Mouse (Mus musculus) heart, adult 8-10 months (tissue): ENCODE measurements around the gene Bpifa5. TPM values are rescaled to one million over a fixed set of nuclear protein-coding genes. Genes with fewer than 3 reads are reported as not detected.
"Not testable (repeated sequence)": the region's sequence is repeated elsewhere in the genome, so short reads cannot be mapped to it uniquely, and the experiment has no call there.

Source experiments
- DNase-seq: peaks from one replicate; pipeline ENCODE4 v3.0.0; 2022; ENCODE audit warnings: low spot score
- total RNA-seq, 4 experiments: library from RNA; stranded (reverse); gene quantifications; 2 replicates each; pipeline ENCODE4 v1.2.4; 2022

Gene Bpifa5
- total RNA-seq = not detected

DNA sequence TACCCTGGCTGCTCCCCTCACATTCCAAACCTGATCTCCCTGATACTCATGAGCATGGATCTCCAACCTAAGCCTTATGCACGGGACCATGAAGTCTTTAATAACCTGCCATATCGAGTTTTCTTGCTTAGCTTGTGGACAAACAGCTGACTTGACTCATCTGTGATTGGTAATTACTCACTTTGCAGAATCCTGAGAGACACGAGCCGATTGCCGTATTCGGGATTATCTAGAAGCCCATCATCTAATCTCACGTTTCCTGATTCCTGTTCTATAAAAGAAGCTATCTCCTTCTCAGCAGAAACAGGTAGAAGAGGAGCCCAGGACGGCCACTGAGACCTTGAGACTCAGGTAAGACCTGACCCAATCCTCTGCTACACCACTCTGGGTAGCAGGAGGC is at the start of gene Bpifa5:
Gene Bpifa5 (plus strand): TSS at position 301 of the 400 bp plus-strand sequence.
- DNase-seq = no peak

GRCm38 (mm10) chr2:154117381-154117780 is 45.0 kb upstream of the Bpifa5 start:
- no peak for DNase-seq

DNA sequence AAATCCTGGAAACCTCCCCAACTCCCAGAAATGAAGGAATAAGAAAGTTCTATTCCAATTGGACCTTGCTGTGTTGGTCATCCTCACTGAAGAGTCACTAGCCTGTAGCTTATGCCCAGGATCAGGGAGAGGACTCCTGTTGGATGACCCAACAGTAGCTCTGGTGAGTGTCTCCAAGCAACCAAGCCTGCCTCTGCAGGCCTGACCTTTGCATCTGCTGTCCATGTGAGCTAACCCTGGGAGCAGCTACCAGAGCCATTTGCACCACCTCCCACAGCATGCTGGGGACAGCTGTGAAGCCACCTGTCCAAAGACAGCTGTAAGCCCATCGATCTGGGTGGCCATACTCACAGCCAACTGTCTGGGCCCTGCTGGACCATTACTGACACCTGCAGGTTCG is 32.3 kb upstream of the Bpifa5 start, which contains the start of gene Bpifa3:
Gene Bpifa3 (plus strand): TSS at position 217 of the 400 bp plus-strand sequence.
- DNase-seq = no peak

GRCm38 (mm10) chr2:154142580-154142979 is 19.8 kb upstream of the Bpifa5 start, which contains the start of gene Bpifa1:
Bpifa1 (plus strand) TSS chr2:154142880.
- no peak for DNase-seq

- DNase-seq = no peak
Measured at GRCm38 (mm10) chr2:154143735-154144134, 18.7 kb upstream of the Bpifa5 start.

GRCm38 (mm10) chr2:154147496-154147895 is 14.9 kb upstream of the Bpifa5 start:
- DNase-seq = no peak

DNA sequence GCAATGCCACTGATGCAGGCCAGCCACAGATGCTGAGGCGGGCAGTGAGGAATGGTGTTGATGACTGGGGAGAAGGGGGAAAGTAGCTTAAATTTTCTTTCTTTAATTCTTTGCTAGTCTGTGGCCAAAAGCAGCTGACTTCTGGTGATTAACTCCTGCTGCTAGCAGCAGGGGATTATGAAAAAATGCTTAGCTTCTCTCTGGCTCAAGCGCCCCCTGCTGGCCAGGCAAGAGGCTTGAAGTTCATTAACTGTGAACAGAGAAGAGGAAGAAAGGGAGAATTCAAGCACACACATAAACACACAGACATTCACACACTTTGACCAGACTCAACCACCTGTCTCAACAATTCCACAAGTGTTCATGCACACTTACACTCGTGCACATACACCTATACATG is 4.0 kb upstream of the Bpifa5 start:
- no peak for DNase-seq

GRCm38 (mm10) chr2:154163306-154163705 is 899 bp downstream of the Bpifa5 start:
- DNase-seq = no peak

DNA sequence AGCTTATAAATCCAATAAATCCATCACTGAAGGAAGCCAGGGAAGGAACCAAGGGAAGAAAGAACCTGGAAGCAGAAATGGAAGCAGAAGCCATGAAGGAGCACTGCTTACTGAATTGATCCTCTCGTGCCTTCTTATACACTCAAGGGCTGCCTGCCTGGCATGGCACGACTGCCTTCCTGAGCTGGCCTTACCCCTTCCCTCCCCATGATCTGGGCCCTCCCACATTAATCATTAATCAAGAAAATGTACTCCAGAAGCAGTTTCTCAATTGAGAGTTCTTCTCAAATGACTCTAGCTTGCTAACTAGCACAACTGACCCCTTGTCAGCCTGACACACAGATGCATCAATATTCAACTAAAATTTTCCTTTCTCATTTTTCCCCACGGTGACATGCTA is 6.8 kb downstream of the Bpifa5 start:
- DNase-seq = no peak

GRCm38 (mm10) chr2:154171621-154172020 is 9.2 kb downstream of the Bpifa5 start:
- DNase-seq = no peak

GRCm38 (mm10) chr2:154173313-154173712 is 10.9 kb downstream of the Bpifa5 start:
- DNase-seq = no peak

DNA sequence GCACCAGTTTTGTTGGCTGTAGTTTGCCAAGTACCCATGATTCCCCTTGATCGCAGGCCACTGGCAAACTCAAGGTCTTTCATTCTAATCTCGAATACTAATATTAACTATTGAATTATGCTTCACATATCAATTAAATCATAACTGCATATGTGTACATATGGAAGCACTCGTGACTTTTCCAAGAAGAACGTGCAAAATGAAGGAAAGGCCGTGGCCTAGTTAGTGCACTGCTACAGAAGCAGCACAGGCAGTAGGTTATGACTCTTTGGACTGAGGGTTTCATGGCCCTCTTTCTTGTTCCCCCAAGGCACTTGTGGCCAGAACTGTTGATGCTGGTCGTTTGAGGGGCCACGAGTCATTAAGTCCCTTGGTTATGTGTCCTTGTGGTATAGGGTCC is 19.5 kb downstream of the Bpifa5 start:
- DNase-seq = not testable (repeated sequence)

DNA sequence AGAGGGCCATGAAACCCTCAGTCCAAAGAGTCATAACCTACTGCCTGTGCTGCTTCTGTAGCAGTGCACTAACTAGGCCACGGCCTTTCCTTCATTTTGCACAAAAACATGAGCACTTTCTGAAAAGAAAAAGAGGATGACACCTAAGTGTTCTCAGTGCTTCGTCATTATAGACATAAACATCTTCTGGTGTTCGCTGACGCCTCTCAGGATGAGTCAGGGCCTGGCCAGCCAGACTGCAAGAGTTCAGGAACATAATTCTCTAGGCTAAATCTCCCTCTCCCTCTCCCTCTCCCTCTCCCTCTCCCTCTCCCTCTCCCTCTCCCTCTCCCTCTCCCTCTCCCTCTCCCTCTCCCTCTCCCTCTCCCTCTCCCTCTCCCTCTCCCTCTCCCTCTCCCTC is 20.7 kb downstream of the Bpifa5 start:
- not testable (repeated sequence) for DNase-seq

GRCm38 (mm10) chr2:154185319-154185718 is 22.9 kb downstream of the Bpifa5 start:
- no peak for DNase-seq

DNA sequence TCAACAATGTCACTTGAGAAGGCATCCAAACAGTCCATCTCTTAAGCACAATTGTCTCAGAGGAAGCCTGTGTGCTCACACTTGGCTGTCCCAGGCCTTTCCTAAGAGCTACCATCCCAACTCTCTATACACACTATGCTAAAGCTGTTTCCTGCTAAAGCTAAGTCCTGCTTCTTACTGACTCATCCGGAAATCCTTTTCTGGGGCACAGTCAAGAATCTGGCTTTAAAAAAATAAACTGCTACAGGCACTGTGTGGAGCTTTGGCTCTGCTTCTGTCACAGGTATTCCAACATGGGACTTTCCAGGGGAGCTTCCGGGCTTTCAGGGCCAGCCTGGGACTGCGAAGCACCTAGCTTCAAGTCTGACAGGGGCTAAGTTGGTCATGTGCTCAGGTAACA is 23.3 kb downstream of the Bpifa5 start:
- DNase-seq = no peak

- no peak for DNase-seq
Measured at GRCm38 (mm10) chr2:154187468-154187867, 25.1 kb downstream of the Bpifa5 start.

DNA sequence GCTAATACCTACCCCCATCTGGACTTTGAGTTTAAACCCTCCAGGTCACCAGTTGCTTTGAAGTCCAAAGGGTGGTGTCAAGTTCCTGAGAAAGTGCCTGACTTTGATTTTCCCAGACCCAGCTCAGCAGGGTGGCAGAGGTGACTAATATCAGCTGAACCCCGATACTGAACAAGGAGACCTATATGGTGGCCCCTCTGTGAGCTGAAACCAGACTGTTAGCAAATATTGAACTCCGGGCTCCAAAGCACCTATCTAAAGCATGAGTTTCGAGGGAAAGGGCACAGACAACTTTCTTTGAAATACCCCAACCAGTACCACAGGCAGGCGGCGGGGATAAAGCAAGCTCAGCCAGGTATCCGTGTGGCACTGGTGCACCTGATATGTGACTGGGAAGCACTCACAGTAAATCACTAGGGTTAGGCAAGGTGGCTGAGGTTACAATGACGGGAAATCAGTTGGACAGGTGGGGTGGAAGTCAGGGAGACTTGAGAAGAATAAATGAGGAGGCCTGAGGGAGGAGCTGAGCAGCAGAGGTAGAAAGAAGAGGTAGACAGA is 27.5 kb downstream of the Bpifa5 start:
- DNase-seq = no peak

GRCm38 (mm10) chr2:154190546-154191258 is 28.3 kb downstream of the Bpifa5 start, which contains the start of gene Bpifb1:
Bpifb1 (plus strand) TSS chr2:154190818.
- no peak for DNase-seq

GRCm38 (mm10) chr2:154192141-154192540 is 29.7 kb downstream of the Bpifa5 start:
- no peak for DNase-seq

DNA sequence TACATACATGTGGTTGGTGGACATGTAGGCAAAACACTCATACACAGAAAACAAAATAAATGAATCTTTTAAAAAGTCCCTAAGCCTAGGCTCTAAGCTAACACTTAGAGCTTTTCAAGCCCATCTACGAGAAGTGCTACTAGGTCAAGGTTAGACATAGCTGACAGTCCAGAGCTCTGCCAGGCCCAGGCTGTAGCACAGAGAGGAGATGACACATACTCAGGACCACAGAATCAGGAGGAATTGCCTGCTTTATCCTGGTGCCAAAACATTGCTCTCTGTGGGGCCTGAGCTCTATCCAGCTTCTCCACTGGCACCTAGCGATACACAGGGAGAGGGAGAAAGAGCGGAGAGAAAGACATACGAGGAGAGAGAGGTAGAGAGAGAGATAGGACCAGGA is 30.7 kb downstream of the Bpifa5 start:
- no peak for DNase-seq

GRCm38 (mm10) chr2:154193994-154194504 is 31.6 kb downstream of the Bpifa5 start:
- DNase-seq = no peak

DNA sequence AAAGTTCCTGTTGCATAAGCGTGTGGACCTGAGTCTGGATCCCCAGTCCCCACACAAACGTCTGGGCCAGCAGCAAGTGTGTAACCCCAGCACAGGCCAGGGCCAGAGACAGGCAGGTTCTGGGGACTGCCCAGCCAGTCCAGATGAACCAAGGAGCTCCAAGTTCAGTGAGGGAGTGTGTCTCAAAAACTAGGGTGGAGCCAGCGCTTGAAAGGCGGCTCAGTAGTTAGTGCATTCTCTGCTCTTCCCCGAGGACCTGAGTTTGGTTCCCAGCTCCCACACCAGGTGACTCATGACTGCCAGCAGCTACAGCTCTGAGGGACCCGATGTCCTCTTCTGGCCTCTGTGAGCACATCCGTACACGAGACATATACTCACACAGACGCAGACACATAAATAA is 34.6 kb downstream of the Bpifa5 start:
- no peak for DNase-seq

GRCm38 (mm10) chr2:154204630-154205029 is 42.2 kb downstream of the Bpifa5 start:
- DNase-seq = no peak
